Mouse (Mus musculus) limb, embryonic 12.5 days (tissue): ENCODE data around the gene Art4. TPM values are rescaled to one million over a fixed set of nuclear protein-coding genes. Genes with fewer than 3 reads are reported as not detected.

Experiments used
- ATAC-seq: fragments of 200-750 bp; cut with Nextera tagmentation; 2 replicates; pipeline ENCODE4 v1.8.0; 2017; ENCODE audit warnings: low read depth, moderate TSS enrichment; ENCODE audit not compliant: insufficient number of reproducible peaks, insufficient read depth, low FRiP score, low TSS enrichment
- H3K27ac ChIP-seq: fragments of 300-500 bp; sonication (generic); 2 replicates; pipeline ENCODE4 v1.5.1; 2016; ENCODE audit warnings: mild to moderate bottlenecking, moderate library complexity
- H3K27me3 ChIP-seq: fragments of 300-500 bp; sonication (generic); 2 replicates; pipeline ENCODE4 v1.6.1; 2016; ENCODE audit warnings: mild to moderate bottlenecking, moderate library complexity
- H3K36me3 ChIP-seq: fragments of 300-500 bp; sonication (generic); 2 replicates; pipeline ENCODE4 v1.6.1; 2016; ENCODE audit warnings: mild to moderate bottlenecking, moderate library complexity
- H3K4me1 ChIP-seq: fragments of 300-500 bp; sonication (generic); replicated peaks from 2 replicates; pipeline ENCODE4 v1.6.1; 2016
- H3K4me2 ChIP-seq: fragments of 300-500 bp; sonication (generic); 2 replicates; pipeline ENCODE4 v1.6.1; 2016; ENCODE audit warnings: mild to moderate bottlenecking, moderate library complexity
- H3K4me3 ChIP-seq: fragments of 300-500 bp; sonication (generic); replicated peaks from 2 replicates; pipeline ENCODE4 v1.5.1; 2016; ENCODE audit warnings: mild to moderate bottlenecking
- H3K9ac ChIP-seq: fragments of 300-500 bp; sonication (generic); replicated peaks from 2 replicates; pipeline ENCODE4 v1.6.1; 2016; ENCODE audit warnings: mild to moderate bottlenecking, moderate library complexity
- H3K9me3 ChIP-seq: fragments of 300-500 bp; sonication (generic); 2 replicates; pipeline ENCODE4 v1.6.1; 2016; ENCODE audit warnings: mild to moderate bottlenecking, moderate library complexity
- WGBS: fragments of 180-500 bp; shearing (Covaris S2); methylation state at CpG from one replicate; pipeline ENCODE4 v1.1.7; 2016; 5-methylcytosine and 5-hydroxymethylcytosine counted together
- polyA plus RNA-seq: library from polyadenylated mRNA; unstranded; fragments of >200 nt; fragmentation: Nextera tagmentation; extraction: Ambion mirVana; gene quantifications from 2 replicates; pipeline ENCODE4 v1.2.1, GENCODE M21; 2016

Art4 gene
- polyA plus RNA-seq, 1 experiment from 2014 or later: 1.8 TPM

DNA sequence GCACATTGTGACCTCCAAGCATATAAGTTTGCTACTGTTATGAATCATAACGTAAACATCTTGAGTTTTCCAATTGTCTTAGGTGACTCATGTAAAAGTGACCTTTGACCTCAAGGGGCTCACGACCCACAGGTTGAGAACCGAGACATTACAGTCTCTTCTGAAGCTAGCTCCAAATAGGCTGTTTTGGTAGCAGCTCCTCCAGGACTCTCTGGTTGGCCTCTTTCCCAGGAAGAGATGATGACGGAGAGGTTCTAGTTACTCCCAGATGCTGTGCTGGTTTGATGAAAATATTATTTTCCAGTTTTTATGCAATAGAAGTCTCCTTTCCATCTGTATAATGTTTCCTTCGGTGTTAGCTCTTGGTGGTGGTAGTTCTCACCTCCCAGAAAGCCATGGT, 11.4 kb upstream of the Art4 start:
- Histone ChIP-seq H3K36me3 (no peaks in the 10 kb centered on the region), H3K27ac (no peak overlapping the region), H3K4me3 (no peak overlapping the region), H3K4me2 (no peak overlapping the region), H3K27me3 (no peaks in the 10 kb centered on the region), H3K9ac (no peak overlapping the region), H3K9me3 (no peaks in the 10 kb centered on the region), H3K4me1 (peaks cover 18% of the 10 kb centered on the region)
- ATAC-seq: no peak
- WGBS: 77% methylated on average over 5 of the region's 5 CpGs

DNA sequence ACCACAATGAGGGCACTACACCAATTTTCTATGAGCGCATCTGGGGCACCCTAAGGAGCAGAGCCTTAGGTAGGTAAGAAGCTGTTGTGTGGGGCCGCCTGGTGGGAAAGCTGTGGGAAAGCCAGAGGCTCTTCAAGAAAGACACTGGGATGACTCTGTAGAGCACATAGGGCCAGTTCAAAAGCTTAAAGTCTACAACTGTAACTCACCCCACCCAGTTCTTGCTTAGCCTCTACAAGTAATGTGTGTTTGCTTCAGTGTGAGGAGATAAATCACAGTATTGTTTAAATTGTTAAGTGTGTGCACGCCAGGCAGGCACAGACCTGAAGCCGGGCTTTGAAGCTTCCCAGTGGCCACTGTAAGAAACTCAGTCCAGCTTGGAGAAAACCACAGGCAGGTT, 8.6 kb upstream of the Art4 start:
- Histone ChIP-seq H3K9ac (no peak overlapping the region), H3K27ac (no peak overlapping the region), H3K4me1 (peaks cover 14% of the 10 kb centered on the region)

DNA sequence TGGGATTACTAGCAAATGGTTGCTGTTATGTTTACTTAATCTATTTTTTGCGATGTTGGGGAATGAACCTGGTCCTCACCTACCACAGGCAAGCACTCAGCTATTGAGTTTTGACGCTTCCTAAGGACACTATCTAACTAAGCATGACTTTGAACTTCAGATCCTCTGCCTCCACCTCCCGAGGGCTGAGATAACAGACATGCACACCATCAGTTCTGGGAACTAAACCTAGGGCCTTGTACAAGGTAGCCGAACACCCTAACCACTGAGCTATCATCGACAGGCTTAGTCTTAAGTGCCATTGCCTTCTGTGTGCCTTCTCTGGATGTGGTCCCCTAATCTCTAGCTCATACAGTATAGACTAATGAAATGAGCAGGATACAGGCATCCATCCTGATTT, 7.8 kb upstream of the Art4 start:
- Histone ChIP-seq H3K9me3 (no peaks in the 10 kb centered on the region), H3K27me3 (no peaks in the 10 kb centered on the region), H3K4me1 (peaks cover 14% of the 10 kb centered on the region), H3K9ac (no peak overlapping the region), H3K27ac (no peak overlapping the region), H3K4me3 (no peak overlapping the region), H3K36me3 (no peaks in the 10 kb centered on the region), H3K4me2 (no peak overlapping the region)
- no peak for ATAC-seq
- WGBS: 90% methylated on average over 5 of the region's 5 CpGs

More for the DNA sequence above, 8.6 kb upstream of the Art4 start:
- Histone ChIP-seq H3K4me3 (no peak overlapping the region), H3K9me3 (no peaks in the 10 kb centered on the region), H3K4me2 (no peak overlapping the region), H3K36me3 (no peaks in the 10 kb centered on the region), H3K27me3 (no peaks in the 10 kb centered on the region)
- ATAC-seq: no peak
- WGBS: 75% methylated on average over 4 of the region's 4 CpGs

GRCm38 (mm10) chr6:136861020-136861419, 3.5 kb upstream of the Art4 start:
- no peak for ATAC-seq
- WGBS: 49% methylated on average over 9 of the region's 9 CpGs

DNA sequence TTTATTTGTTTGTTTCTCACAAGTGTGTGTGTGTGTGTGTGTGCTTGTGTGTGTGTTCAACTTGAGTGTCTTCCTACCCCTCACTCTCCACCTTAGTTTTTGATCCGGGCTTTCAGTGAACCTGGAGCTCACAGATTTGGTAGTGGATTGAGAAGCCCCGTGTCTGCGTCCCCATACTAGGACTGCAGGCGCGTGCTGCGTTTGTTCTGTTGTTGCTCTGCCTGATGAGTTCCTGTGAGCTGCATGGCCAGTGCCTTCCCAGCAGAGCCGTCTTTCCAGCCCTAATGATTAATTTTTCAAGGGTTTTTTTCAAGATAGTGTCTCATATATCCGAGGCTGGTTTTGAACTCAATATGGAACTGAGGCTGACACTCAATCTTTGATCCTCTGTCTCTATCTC, 887 bp upstream of the Art4 start:
- ATAC-seq: no peak
- Histone ChIP-seq H3K9ac (no peak overlapping the region), H3K4me3 (no peak overlapping the region), H3K9me3 (no peaks in the 10 kb centered on the region), H3K27me3 (no peaks in the 10 kb centered on the region; the same call in 1 of the 2 replicates), H3K27ac (no peak overlapping the region), H3K36me3 (no peaks in the 10 kb centered on the region), H3K4me2 (no peak overlapping the region), H3K4me1 (peaks cover 24% of the 10 kb centered on the region; the same call in 1 of the 2 replicates)
- 68% methylated on average over 8 of the region's 8 CpGs for WGBS

More at GRCm38 (mm10) chr6:136861020-136861419, 3.5 kb upstream of the Art4 start:
- Histone ChIP-seq H3K27ac (no peak overlapping the region), H3K4me3 (no peak overlapping the region), H3K9ac (no peak overlapping the region), H3K4me2 (no peak overlapping the region), H3K27me3 (no peaks in the 10 kb centered on the region; the same call in 1 of the 2 replicates), H3K36me3 (no peaks in the 10 kb centered on the region), H3K9me3 (no peaks in the 10 kb centered on the region), H3K4me1 (peaks cover 19% of the 10 kb centered on the region; the same call in 1 of the 2 replicates)

DNA sequence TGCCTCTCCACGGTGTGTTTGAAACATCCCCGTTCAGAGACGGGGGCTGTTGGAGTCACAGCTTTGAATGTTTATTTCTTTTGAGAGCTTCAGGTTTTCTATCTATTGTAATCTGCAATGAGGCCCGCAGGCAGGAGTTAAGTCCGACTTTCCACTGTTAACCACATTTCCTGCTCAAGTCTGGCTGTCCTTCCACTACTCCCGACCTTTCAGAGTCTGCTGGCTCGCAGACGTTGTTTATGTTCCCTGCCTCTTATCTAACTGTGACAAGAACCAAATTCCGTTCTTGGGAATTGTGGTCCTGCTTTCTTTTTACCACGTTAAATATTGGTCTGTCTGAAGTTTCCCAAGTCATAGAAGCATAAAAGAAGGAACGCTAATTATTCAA, 334 bp upstream of the Art4 start:
- ATAC-seq: no peak
- peak overlapping the region; percentile 18; the same call in 1 of the 2 replicates for H3K4me2 ChIP-seq
- no peak overlapping the region for H3K9ac ChIP-seq
- H3K27me3 ChIP-seq: no peaks in the 10 kb centered on the region; the same call in 1 of the 2 replicates
- WGBS: 31% methylated on average over 11 of the region's 11 CpGs
- H3K4me1 ChIP-seq: peaks cover 25% of the 10 kb centered on the region
- no peaks in the 10 kb centered on the region for H3K9me3 ChIP-seq
- H3K36me3 ChIP-seq: no peaks in the 10 kb centered on the region
- H3K27ac ChIP-seq: no peak overlapping the region
- H3K4me3 ChIP-seq: no peak overlapping the region

DNA sequence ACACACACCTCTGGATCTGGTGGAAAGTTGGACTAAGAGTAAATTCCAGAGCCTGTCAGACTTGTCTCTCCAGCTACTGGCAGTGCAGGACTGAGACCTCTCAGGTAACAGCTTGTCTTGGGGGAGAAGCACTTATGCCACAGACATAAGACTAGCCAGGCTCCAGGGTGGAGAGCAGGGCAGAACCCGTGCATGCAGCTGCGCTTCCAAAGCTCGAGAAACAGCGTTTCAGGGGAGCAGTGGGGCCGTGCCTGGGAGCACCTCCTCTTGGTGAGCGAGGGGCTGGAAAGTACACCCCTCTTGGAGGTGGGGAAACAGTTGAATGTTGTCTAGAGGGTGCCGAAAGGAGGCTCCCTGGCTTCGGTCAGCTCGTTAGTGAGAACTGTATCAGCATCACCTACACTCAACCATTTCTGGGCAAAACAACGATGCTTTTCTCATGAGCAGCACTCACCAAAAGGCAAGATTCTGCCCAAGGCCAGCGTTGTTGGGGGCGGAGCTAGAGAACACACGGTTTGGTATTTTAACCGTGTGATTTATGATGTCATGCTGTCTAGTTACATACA, 1.4 kb downstream of the Art4 start:
- 45% methylated on average over 14 of the region's 14 CpGs for WGBS
- Histone ChIP-seq H3K36me3 (no peaks in the 10 kb centered on the region), H3K4me1 (peaks cover 33% of the 10 kb centered on the region), H3K27ac (peak overlapping the region; percentile 80), H3K4me3 (no peak overlapping the region), H3K9me3 (no peaks in the 10 kb centered on the region), H3K9ac (0 out of 2 replicates have a peak overlapping the region, but pooled peaks have one; percentile 31), H3K4me2 (peak overlapping the region; percentile 15; the same call in 1 of the 2 replicates), H3K27me3 (no peaks in the 10 kb centered on the region; the same call in 1 of the 2 replicates)
- no peak for ATAC-seq

DNA sequence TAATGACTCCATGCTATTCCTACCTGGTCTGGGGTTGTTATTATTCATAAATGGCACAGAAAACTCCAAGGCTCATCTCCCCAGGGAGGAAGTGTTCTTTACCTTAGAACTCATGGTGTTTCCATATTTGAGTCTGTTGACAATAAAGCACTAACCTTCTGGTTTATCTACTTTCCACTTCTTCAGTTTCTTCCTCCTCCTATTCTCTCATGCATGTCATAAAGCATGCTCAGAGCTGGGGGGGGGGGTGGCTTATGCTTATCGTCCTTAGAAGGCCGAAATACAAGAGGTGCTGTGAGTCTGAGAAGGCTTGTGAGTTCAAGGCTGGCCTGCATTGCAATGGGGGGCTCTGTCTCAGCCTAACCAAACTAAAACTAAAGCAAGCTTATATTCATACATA, 2.4 kb downstream of the Art4 start:
- Histone ChIP-seq H3K4me2 (no peak overlapping the region), H3K27me3 (no peaks in the 10 kb centered on the region; the same call in 1 of the 2 replicates), H3K27ac (no peak overlapping the region), H3K4me3 (no peak overlapping the region), H3K4me1 (peaks cover 33% of the 10 kb centered on the region), H3K36me3 (no peaks in the 10 kb centered on the region), H3K9ac (no peak overlapping the region), H3K9me3 (no peaks in the 10 kb centered on the region)
- ATAC-seq: no peak
- 81% methylated on average over 2 of the region's 2 CpGs for WGBS

DNA sequence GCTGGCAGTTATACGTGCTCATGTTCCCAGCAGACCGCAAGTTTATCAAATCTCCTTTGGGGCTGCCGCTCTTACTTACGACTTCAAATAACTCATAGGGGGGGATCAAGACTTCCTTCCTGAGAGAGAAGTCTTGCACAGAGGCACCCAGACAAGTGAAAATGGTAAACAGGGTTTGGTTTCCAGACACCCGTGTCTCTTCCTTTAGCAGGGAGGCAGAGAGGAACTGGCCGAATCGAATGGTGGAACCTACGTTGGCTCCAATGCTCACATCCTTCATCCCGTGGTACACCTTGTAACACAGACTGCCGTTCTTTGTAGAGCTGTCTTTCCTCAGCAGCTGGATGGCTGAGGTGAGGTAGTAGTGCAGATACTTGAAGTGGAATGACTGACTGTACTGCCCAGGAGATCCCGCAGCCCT, 3.2 kb downstream of the Art4 start:
- no peak overlapping the region for H3K9ac ChIP-seq
- H3K9me3 ChIP-seq: no peaks in the 10 kb centered on the region
- H3K36me3 ChIP-seq: no peaks in the 10 kb centered on the region
- H3K27ac ChIP-seq: no peak overlapping the region
- H3K4me3 ChIP-seq: no peak overlapping the region
- no peak overlapping the region for H3K4me2 ChIP-seq
- no peak for ATAC-seq
- H3K4me1 ChIP-seq: peaks cover 33% of the 10 kb centered on the region
- no peaks in the 10 kb centered on the region; the same call in 1 of the 2 replicates for H3K27me3 ChIP-seq
- WGBS: 82% methylated on average over 11 of the region's 11 CpGs

- H3K27me3 ChIP-seq: no peaks in the 10 kb centered on the region
- no peak for ATAC-seq
- no peak overlapping the region for H3K9ac ChIP-seq
- WGBS: 39% methylated on average over 3 of the region's 3 CpGs
- peak overlapping the region; percentile 80 for H3K27ac ChIP-seq
- peaks cover 27% of the 10 kb centered on the region for H3K4me1 ChIP-seq
- H3K4me2 ChIP-seq: no peak overlapping the region; the same call in 1 of the 2 replicates
- H3K36me3 ChIP-seq: no peaks in the 10 kb centered on the region
- no peak overlapping the region for H3K4me3 ChIP-seq
- H3K9me3 ChIP-seq: no peaks in the 10 kb centered on the region
Measured at GRCm38 (mm10) chr6:136852762-136853161, 4.8 kb downstream of the Art4 start.

GRCm38 (mm10) chr6:136852348-136852747, 5.2 kb downstream of the Art4 start:
- H3K4me2 ChIP-seq: peak overlapping the region; percentile 15; the same call in 1 of the 2 replicates
- no peaks in the 10 kb centered on the region for H3K27me3 ChIP-seq
- WGBS: 81% methylated on average over 4 of the region's 4 CpGs
- H3K9ac ChIP-seq: no peak overlapping the region
- H3K36me3 ChIP-seq: no peaks in the 10 kb centered on the region
- H3K27ac ChIP-seq: peak overlapping the region; percentile 80
- H3K4me3 ChIP-seq: no peak overlapping the region
- H3K9me3 ChIP-seq: no peaks in the 10 kb centered on the region
- no peak for ATAC-seq
- peaks cover 23% of the 10 kb centered on the region for H3K4me1 ChIP-seq

DNA sequence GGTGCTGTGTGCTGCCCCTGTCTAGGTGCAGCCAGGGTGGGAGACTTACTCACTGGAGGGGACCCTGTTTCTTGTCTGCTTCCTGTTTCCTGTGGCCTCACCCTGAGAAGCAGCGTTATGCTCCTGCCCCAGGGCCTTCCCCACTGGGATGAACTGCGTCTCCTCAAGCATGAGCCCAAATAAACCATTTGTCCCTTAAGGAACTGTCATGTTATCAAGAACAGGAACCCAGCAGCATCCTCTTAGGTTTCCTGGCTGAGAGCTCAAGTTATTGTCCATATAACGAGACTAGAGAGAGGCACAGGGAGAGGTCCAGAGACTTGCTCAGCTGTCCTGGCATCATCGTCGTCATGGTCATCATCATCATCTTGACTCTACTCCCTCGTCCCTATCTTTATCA, 7.3 kb downstream of the Art4 start:
- Histone ChIP-seq H3K36me3 (no peaks in the 10 kb centered on the region), H3K4me1 (peaks cover 12% of the 10 kb centered on the region), H3K27ac (no peak overlapping the region), H3K27me3 (no peaks in the 10 kb centered on the region), H3K4me3 (no peak overlapping the region), H3K9me3 (no peaks in the 10 kb centered on the region), H3K4me2 (no peak overlapping the region), H3K9ac (no peak overlapping the region)
- ATAC-seq: no peak
- 76% methylated on average over 6 of the region's 6 CpGs for WGBS
